Mouse (Mus musculus): Measurements from ENCODE around the gene A3galt2.

The A3galt2 gene

DNA sequence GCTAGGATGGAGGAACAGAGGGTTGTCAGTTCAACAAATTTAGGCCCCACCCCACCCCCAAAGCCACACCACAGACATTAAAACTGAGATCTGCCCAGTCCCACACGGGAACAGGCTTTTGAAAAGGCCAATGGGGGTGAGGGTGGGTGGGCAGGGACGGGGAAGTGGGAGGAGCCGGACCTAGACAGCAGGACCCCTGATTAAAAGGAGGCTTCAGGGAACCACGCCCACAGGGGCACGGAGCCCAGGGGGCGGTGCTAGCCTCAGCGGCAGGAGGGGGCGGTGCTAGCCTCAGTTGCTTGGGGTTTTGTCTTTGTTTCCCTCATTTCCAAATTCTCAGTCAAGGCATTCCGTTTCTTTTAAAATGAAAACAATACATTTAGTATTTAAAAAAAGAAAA, 40.4 kb downstream of the A3galt2 start:
- peak in 1 of 2 experiments; percentile 52 for DNase-seq (ENCODE audit: low spot score in 2 of 2)

DNA sequence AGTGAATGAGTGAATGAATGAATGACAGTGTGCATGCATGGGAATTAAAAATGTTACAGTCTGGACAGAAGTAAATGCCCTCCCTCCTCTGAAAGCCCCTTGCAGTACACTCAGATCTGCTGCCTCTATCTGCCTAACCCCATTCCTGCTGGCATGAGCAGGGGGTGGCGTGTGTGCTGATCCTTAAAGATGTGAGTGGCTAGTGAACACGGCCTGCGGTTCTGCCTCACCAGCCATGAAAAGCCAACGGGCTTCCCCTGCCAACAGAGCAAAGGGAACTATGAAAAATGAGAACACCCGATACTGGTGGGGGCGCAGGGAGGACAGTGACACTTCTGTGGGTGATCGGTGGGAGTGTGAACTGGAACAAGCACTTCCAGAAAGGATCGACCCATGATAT, 41.6 kb downstream of the A3galt2 start:
- no peak for DNase-seq (ENCODE audit: low spot score in 2 of 2)

DNA sequence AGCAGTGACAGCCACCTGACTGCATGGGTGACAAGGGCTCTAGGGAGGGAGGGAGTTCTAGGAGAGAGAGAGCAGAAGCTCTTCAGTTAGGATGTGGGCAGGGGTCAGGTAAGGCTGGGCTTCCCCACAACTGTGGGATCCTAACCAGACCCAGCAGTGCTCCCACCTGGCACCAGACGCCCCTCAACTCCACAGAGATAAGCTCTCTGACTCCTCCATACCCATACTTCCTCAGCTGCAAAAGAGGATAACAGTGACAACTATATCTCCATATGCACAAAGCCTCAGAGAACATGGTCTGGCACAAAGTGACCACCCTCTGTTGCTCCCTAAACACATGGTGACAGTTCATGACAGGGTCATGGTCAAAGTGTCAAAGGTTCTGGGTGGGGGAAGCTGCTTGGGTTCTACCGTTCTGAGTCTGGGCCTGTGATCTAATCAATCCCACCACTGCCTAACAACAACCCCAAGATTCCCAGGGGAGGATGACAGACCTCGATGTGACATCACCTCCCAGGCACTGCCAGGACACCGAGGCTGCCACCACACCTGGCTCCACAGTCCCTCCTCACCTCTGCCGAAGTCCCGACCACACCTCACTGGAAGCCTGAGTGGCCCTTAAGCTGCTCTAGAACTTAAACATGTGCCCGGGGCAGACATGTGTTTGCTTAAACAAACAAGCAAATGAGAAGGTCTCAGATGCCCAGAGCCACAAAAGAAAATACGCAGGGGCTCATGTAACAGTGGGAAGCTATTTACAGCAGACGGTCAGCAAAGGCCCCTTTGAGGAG, 46.7 kb downstream of the A3galt2 start:
- DNase-seq (ENCODE audit: low spot score in 2 of 2): no peak

DNA sequence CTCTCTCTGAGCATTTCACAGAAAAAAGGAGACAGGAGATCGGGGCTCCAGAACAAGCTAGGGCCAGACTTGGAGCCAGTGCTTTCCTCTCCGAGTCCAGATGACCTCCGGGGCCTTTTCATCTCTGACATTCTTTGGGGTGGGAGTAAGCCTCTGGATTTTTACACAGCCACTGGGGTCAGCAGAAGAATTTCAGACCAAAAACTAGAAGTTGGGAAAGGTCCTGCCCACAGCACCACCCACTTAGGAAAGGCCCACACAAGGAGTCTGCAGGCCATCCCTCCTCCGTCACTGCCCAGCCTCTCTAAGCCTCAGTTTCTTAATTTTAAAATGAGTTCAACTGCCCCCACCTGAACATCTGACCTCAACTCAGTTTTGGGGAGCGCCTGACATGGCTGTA, 48.4 kb downstream of the A3galt2 start:
- no peak for DNase-seq (ENCODE audit: low spot score in 2 of 2)

DNA sequence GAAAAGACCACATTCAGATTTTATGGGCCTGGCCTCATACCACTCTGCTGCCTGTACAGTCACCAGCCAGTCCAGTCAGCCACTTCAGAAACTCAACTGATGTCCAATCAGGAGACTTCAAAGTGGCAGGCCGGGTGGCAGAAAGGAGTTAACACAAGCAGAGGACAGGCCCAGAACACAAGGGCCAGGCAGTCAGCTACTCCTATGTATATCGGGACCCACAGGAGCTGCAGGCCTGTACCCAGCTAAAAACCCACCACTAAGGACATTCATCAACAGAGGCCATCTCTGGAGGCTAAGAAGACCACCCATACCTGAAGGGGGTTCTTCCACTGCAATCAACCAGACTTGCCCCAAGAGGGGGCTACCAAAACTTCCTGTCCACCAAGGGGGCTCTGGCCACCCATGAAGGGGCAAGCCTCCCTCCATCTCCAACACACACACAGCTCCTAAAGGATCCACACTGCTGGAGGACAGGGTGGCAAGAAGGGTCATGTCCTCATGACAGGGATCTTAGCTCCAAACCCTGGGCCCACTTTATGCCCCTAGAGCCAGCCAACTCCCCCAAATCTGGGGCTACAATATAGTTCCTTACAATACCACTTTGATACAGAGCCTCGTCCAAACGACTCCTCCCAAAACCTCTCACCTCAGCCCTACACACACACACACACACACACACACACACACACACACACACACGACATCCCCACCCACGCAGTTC, 49.4 kb downstream of the A3galt2 start:
- DNase-seq (ENCODE audit: low spot score in 2 of 2): no peak

DNA sequence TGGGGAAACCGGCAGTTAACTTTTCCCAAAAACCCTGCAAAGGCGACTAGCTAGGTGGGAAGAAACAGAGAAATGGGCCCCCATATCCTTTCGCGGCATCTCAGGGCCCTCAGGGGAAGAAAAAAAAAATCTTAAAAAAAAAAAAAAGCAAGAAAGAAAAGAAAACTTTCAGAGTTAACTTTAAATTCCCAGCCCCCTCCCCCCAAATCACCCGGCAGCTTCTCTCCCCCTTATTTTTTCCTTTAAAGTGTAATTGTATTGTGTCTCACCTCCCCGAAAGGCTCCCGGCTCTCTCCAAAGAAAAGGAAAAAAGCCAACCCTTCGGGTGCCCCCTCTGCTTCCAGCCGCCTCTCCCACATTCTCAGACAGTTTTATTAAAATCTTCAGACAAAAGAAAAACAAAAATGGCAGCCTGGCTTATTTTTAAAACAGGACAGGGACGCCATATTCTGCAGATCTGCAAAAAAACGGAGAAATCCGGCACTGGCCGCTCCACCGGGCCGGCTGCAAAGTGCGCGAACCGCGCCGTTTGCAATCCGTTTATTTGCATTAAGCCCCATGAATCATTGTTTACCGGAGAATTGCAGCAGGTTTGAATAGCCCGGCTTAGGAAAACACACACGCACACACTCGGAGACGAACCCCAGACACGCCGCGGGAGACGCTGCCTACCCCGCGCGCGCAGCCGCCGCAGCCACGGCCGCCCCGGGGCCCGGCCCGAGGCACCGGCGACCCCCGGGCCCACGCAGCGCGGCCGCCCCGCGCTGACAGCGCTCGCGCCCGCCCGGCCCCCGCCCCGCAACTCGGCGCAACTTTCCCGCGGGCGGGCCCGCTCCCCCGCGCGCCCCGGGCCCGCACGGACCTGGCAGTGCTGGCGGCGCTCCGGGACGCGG, 50.2 kb downstream of the A3galt2 start:
- DNase-seq (ENCODE audit: low spot score in 2 of 2): peak in 1 of 2 experiments; percentile 41

DNA sequence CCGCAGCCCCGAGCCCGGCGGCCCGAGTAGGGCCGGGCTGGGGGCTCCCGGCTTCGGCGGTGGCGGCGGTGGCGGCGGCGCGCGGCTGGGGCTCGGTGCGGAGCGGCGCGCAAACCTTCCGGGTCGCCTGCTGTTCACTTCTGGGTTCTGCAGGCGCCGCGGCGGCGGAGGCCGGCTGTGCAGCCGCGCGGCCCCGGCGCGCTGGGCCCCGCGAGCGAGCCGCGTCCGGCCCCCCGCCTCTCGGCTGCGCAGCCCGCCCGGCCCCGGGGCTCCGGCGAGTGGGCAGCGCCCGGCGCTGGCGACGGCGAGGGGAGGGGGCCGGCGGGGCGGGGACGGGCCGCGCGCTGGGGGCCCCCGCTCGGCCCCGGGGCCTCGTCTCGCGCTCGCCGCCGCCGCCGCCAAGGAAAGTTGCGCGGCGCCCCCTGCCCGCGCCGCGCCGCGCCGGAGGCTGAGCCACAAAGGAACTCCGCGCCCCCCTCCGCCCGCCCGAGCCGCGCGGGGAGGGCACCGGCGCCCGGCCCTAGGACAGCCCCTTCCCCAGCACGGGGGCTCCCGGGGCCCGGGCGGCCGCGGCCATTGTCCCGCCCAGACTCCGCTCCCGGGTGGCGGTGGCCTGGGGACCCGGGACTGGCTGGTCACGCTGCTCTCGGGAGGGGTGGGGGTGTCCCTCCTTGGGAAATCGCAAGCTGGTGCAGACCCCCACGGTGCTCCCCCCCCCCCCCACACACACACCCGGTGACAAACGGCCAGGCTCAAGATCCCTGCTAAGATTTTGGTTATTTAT, 51.1 kb downstream of the A3galt2 start, which contains the start of gene Zfp362:
TSS of gene Zfp362 (minus strand) at position 3 of the 784 bp plus-strand sequence.
- DNase-seq (ENCODE audit: low spot score in 2 of 2): peak in 1 of 2 experiments; percentile 51

DNA sequence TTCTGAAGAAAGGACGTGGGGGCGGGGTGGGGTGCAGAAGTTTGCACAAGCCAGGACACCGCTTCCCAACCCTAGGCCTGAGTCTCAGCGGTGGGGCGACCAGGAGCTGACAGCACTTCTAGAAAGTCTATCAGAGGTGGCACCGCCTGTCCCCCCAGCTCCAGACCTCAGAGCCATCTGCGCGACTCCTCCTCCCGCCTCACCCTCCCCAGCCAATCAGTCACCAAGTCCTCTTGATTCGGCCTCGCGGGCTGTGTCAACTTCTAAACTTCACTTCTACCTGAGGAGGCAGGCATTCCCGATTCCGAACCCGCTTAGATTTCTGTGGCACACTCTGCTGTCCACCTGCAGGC, 51.6 kb downstream of the A3galt2 start:
- DNase-seq (ENCODE audit: low spot score in 2 of 2): peak in 1 of 2 experiments; percentile 59

DNA sequence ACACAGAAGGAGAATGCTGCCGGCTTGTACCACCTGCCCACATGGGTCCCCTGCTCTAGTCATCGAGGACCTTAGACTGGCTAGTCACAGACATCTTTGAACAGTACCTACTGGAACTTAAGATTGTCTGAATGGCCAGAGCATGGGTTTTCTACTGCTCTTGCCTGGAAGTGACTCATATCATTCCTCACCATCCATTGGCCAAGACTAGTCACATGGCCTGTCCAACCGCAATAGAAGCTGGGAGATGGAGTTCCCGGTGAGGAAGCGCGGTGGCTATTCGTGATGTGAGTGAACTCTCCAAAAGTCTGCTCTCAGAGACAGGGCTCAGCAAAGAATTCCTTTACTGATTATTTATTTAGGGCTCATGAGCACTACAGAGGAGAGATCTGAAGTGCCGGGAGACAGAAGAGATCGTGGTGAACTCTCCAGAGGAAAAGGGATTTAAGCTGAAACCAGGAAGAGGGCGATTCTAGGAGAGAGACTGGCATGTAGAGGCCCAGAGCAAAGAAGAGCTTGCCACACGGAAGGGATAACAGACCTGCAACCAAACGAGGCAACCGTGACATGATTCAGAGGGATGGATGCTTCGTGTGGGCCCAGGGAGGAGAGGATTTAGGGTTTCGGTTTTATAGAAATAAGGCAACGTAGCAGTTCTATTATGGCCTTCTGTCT, 56.4 kb downstream of the A3galt2 start:
- peak in 1 of 2 experiments; percentile 72 for DNase-seq (ENCODE audit: low spot score in 2 of 2)

DNA sequence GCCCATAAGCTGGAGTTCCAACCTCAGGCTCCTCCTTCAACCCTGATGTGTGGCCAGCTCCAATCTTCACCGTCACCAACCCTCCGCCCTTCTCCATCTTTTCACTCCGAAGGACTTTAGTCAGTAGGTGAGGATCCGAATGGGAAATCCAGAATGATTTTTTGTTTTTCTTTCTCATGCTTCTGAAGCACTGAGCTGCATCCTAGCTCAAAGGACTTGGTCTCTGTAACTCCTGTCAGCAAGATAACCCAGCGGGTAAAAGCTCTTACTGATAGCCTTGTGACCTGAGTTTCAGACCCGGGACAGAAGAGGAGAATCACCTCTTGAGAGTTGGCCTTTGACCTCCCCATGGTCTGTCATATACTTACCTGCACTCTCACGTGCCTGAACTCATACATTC, 61.8 kb downstream of the A3galt2 start:
- DNase-seq (ENCODE audit: low spot score in 2 of 2): no peak
